Mouse (Mus musculus) G1E (cell line): ENCODE measurements around the gene Map1b.

Experiments used
- CTCF ChIP-seq: IDR thresholded peaks from 2 replicates; pipeline ENCODE4 v1.5.1; 2012; ENCODE audit warnings: low read depth, low read length, inconsistent platforms, mixed read lengths
- GATA1 ChIP-seq: IDR thresholded peaks from 2 replicates; pipeline ENCODE4 v1.6.1; 2012; ENCODE audit warnings: borderline replicate concordance, low read length, inconsistent platforms, mixed read lengths
- GATA2 ChIP-seq: IDR thresholded peaks from 2 replicates; pipeline ENCODE4 v1.6.1; 2012; ENCODE audit warnings: low read depth, low read length, inconsistent platforms, borderline replicate concordance
- POLR2AphosphoS5 ChIP-seq: IDR thresholded peaks from 2 replicates; pipeline ENCODE4 v1.6.1; 2012; ENCODE audit warnings: low read depth, low read length, inconsistent platforms; ENCODE audit not compliant: insufficient replicate concordance
- TAL1 ChIP-seq: conservative IDR thresholded peaks from 2 replicates; pipeline ENCODE4 v1.6.1; 2012; ENCODE audit warnings: low read depth, low read length, inconsistent platforms, mixed read lengths

GRCm38 (mm10) chr13:99472028-99472427 is 44.3 kb downstream of the Map1b start:
- TF ChIP-seq CTCF (no peak), GATA1 (no peak), GATA2 (no peak), TAL1 (no peak), POLR2AphosphoS5 (no peak)
